Mouse (Mus musculus) kidney, adult 11 months (tissue): ENCODE results near the gene Bad.

Experiments used
- DNase-seq: peaks from one replicate; pipeline ENCODE4 v3.0.0; 2022

Gene Bad

DNA sequence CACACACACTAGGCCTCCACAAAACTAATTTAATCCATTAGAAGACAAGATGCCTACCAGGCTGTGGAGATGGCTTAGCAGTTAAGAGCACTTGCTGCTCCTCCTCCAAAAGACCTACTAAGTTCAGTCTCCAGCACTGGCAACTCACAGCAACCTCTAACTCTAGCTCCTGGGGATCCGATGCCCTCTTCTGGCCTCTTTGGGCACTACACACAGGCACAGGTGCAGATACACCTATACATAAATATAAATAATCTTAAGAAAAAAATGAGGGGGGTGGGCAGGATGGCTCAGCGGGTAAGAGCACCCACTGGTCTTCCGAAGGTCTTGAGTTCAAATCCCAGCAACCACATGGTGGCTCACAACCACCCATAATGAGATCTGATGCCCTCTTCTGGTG, 5.4 kb upstream of the Bad start:
- no peak for DNase-seq

DNA sequence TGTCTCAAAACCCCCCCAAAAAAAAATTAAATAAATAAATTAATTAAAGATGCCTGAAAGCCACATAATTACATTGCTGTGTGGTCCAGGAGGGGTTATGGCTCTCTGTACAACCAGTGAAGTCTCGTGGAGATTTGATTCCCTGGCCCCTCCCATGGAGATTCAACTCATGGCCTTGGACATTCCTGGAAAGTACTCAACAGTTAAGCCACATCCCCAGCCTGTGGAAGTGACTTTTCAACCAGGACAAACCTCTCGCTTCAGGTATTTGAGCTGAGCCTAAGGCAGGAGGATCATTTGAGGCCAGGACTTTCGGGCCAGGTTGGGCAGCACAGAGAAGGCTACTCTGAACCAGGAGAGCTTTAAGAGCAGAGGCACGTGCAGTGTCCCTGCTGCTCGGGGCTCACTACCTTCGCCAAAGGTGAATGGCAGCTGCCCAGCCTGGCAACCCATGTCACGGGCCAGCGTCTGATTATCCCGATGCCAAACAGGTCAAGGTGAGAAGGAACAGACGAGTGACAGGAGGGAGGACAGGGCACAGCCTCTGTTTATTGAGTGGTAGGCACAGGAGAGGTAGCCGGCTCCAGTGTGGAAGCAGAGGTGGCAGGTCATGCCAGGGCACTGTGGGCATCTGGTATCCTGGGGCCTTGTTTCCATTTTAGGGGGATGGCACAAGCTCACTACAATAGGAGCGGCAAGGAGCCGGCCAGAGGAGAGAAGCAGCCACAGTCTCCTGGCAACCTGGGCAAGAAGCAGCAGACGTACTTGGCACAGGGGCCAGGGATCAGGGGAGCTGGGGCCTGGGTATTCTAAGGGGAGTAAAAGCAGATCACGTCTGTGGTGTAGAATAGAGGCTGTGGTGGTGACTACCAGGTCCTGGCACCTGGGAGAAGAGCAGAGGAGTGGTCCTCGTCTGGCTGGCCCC, 3.9 kb upstream of the Bad start:
- peak; percentile 38 for DNase-seq

DNA sequence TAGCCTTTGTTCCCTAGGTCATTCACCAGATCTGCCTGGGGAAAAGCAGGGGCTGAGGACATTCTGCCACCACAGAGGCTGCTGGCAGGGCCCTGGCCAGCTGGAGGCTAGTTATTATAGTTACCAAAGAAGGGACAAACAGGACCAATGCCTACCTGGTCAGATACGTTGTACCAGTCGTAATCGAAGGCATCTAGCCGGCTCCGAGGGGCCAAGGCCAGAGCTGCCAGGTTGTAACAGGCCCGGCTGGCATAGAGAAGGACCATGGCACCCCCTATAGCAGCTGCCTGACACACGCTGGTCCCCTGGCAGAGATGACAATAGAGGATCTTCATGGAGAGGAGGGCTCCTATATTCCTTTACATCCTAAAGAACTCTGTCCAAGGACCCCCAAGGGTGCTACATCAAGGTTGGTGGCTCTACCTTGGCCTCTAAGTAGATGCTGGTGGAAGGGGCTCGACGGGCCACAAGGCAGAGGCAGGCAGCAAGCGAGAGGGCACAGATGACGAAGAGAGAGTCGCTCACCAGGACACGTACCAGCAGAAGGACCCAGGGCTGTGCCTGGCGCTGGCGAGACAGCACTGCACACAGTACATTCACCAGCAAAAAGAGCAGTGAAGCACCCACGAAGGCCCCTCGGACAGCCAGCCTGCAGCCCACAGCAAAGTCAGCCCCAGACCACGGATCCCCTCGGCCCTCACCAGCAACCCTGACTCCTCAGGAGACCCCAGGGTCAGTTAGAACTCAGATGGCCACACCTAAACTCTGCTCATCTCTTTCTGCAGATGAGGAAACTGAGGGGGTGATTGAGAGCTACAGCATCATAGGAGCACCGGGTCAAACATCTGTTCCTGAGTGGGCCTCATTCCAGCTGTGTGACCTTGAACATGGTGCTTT, 2.3 kb upstream of the Bad start:
- no peak for DNase-seq

DNA sequence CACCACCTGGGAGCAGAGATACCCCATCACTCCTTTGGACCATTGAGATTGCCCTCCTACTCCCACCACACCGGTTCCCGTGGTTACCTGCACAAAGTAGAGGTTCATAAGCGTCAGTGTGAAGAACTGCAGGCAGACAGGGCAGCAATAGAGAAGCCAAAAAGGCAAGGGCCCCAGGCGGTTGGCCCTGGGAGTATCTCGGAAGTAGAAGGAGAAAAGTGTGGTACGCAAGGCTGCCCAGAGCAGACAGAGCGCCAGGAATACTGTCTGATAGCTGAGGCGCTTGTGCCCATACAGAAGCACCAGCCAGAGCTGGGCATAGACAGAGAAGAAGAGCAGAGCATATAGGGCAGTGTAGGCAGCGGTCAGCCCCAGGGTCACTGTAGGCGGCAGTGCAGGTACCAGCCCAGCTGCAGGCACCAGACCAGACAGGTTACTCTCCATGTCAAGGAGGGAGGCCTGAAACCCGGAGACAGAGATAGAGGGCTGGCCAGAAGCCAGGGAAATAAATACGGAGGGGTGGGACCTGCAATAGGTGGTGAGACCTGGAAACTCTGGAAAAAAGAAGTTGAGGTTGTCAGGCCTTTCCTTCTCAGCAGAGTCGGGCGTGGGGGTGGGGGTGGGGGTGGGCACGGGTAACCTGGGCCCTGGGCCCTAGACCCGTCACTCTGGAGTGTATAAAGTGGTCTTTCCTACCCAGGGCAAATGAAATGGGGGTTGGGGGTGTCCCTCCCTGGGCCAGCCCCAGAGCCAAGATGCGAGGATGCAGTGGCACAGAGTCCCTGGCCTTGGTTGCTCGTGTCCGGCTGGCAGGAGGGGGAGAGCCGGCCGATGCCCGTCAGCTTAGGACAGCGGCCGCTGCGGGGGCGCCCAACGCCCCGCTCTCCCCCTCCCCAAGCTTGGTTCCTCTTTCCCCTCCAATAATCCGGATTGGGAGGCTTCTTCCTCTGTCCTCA, 987 bp upstream of the Bad start:
- peak; percentile 37 for DNase-seq

DNA sequence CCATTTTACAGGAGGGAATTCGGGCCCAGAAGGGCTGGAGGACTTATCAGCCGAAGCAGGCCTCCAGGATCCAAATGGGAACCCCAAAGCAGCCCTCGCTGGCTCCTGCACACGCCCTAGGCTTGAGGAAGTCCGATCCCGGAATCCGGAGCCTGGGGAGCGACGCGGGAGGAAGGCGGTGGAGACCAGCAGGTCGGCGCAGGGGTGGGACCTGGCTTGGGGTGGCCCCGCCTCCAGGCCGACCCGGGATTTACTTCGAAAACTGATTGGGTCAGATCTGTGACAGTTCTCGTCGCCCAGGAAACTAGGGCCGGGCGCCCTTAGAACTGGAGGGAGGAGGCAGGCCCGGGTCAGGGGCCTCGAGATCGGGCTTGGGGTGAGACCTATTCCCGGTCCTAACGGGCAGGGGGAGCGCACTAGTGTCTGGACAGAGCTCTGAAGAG, 609 bp downstream of the Bad start, which contains the start of gene Gpr137:
Gene Gpr137, minus strand, starts transcription at position 232 of the 443 bp plus-strand sequence.
- peak; percentile 98 for DNase-seq

DNA sequence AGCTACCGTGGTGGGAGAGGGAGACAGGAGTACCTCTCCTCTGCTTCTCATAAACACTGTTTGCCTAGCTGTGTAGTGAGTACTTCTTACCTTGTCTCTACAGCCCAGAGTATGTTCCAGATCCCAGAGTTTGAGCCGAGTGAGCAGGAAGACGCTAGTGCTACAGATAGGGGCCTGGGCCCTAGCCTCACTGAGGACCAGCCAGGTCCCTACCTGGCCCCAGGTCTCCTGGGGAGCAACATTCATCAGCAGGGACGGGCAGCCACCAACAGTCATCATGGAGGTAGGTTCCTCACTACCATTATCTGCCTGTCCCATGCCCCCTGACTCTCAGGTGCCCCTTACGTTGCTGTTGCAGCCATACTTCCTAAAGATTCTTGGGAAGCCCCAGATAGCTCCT, 1.1 kb downstream of the Bad start:
- DNase-seq = no peak

DNA sequence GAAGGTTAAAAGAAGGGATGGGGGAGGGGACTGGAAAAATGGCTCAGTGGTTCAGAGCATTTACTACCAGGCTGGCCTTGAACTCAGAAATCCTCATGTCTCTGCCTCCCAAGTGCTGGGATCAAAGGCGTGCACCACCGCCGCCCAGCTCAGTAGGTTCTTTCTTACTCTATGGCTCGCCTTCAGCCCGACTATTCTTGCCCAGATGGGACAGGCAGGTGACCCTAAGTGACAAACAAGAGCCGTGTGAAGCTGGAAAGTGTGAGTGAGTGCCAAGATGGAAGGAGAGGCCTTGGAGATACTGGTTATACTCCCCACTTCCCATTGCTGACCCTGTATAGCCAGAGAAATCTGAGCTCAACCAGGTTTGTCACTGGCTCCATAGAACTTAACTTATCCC, 2.0 kb downstream of the Bad start:
- DNase-seq = no peak

DNA sequence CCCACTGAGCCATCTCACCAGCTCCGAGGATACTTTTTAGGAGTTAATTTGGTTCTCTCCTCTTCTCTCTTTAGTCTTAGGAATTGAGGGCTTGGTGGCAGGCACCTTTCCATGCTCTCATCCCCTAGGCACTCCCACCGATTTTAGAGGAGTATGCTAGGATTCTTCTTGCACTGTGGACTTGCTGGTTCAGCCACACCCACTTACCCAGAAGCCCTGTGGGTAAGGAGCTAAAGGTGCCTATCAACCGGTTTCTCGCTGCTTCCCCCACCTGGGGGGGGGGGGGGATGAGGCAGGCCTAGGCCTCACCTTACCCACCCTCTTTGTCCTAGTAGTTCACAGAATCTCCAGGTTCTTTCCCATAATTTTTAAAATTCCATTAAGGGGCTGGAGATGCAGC, 6.1 kb downstream of the Bad start:
- no peak for DNase-seq

DNA sequence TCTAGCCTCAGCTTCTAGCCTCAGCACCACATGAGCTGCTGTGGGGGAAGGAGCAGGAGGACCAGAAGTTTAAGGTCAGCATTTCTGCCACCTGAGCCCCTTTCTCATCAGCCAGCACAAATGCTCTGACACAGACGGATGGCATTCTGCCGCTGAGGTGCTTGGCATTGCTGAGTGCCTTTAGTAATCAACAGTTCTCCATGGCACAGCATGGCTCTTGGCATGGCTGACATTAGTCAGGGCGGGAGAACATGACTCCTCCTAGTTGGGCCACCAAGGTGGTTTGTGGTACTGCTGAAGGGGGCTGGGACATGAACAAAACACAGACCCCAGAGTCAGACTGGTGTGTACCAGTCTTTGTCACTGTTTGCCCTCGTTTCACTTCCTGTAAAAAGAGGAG, 6.5 kb downstream of the Bad start:
- no peak for DNase-seq

DNA sequence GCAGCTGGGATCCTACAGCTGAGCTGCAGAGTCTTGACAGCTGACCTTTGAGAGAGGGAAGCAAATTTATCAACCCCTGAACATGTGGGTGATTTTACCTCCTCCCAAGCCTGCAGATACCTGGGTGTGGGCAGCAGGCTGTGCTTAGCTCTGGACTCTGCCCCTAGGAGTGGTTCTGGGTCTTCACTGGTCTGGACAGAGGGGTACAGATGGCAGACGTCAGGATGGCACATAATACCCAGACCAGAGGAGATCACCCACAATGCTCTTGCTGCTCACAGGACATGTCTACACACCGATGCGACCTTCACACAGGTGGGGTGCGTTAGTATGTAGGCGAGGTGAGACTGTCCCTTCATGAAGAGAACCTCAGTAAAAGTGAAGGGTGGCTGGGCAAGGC, 7.9 kb downstream of the Bad start:
- DNase-seq = no peak

DNA sequence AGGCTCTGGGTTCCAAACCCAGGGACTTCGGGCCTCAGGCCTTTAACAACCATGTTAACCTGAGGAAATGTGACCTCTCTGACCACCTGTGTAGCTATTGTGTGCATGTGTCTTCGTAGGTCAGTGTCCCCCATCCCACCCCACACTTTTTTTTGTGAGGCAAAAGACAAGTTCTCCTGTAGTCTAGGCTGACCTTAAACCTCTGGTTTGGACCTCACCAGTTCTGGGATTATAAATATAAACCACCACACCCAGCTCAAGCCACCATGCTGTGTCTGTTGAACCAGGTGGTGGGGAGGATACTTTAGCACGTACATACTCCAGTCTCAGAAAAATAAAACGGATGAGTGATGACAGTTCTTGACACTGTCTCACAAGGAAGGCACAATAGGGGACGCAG, 8.3 kb downstream of the Bad start:
- DNase-seq = no peak

DNA sequence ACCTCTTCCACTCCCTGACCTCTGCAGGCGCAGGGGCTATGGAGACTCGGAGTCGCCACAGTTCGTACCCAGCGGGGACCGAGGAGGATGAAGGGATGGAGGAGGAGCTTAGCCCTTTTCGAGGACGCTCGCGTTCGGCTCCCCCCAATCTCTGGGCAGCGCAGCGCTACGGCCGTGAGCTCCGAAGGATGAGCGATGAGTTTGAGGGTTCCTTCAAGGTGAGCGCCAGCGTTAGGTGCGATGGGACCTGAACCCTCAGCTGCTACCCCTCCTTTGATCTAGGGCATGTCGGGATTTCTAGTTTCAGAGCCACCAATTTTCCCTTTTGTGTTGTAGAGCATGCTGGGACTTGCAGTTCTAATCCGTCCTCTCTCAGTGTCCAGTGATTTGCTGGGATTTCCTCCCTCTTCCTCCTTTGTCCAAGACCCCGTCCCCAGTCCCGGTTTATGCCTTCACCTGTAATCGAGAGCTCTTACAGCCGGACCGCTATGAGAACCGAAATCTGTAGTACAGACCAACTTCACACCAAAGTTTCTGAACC, 9.0 kb downstream of the Bad start:
- DNase-seq = peak; percentile 71

DNA sequence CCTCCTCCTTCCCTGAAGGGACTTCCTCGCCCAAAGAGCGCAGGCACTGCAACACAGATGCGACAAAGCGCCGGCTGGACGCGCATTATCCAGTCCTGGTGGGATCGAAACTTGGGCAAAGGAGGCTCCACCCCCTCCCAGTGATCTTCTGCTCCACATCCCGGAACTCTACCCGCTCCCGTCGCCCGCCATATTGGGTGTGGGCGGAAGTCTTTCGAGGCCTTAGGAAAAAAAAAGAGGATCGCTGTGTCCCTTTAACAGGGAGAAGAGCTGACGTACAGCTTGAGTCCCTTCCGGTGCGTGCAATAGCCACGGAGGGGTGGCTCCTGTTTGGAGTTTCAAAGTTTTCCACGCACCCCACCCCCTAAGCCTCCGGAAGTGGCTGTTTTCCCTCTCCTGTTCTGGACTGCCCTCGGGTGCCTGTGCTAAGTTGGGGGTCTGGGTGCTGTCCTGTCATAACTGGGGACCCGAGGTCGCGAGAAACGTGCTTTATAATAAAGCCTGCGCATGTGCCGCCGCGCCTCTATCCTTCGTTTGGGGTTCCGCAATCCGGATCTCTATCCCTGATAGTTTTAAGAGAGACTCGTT, 9.8 kb downstream of the Bad start:
- DNase-seq = peak; percentile 98

DNA sequence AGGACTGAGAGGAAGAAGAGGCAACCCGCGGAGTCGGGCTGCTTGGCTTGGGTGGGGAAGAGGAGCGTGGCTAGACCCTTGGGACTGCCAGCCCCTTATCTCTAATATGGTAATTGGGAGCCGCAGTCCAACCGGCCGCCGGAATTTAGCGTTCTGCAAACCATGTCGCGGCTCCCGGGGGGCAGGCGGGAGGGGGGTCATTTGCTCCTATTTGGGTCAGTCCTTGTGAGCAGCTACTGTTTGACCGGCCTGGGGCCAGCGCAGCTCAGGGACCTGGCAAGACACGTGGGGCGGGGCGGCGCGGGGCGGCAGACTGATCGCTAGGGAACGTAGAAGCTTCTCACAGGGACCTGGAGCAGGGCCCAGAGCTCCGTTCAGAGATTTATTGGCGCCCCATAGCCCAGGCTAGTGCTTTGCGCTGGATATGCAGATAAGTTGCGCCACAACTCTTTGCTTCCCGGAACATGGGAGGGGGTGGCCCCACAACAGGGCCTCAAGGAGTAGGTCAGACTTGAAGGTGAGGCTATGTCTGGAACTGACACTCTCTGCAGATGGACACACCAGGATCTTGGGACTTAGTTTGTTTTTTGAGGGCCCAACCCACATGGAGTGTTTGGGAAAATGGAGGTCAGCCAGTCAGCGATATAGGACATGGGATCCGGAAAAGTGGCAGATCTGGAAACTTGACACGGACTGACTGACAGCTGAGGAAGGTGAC, 10.5 kb downstream of the Bad start:
- DNase-seq = peak; percentile 92

DNA sequence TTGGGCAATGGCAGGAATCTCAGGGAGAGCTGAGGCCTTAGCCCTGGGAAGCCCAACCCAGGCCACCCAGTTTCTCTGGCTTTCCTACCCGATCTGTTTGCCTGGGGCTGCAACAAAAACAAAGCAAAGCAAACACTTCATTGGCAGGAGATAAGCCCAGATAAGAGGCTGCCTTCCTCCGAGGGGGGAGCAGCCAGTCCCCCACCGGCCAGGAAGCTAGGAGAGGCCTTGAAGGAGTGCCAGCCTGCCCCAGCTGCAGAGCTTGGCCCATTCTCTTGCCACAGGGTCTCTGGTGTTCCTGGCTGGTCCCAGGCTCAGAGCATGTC, 11.0 kb downstream of the Bad start:
- peak; percentile 74 for DNase-seq

DNA sequence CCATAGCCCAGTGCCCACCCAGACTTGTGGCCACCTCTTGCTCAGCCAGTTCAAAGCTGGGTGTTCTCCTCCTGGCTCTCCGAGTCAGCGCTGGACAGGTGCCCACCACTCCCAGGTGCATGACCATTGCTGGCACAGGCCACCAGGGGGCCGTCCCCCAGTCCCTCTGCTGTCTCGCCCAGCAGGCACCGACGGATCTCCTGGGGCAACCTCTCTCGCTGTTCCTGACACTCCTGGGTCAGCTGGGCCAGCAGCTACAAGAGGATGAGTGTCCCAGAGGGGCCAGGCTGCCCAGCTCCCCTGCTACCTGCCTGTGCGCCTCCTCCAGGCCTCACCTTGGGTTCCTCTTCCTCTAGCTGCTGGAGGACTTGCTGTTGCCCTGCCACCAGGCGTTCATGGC, 12.4 kb downstream of the Bad start:
- DNase-seq = peak; percentile 65

DNA sequence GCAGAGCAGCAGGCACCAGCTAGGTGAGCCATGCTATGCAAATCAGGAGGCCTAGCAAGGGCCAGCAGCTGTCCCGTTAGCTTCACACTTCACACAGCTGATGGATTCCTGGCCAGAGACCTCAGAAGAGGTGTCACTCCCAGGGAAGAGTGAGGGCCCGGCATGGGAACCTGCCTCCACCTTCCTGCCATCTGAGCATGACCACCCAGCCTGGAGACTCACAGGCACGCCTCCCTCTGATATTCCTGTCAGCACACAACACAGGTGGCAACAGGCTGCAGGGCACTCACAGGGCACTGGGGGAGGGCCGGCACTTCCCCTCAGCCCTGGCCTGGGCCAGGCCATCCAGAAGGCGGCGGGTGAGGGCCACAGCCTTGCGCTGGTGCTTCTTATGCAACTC, 13.8 kb downstream of the Bad start:
- DNase-seq = no peak

DNA sequence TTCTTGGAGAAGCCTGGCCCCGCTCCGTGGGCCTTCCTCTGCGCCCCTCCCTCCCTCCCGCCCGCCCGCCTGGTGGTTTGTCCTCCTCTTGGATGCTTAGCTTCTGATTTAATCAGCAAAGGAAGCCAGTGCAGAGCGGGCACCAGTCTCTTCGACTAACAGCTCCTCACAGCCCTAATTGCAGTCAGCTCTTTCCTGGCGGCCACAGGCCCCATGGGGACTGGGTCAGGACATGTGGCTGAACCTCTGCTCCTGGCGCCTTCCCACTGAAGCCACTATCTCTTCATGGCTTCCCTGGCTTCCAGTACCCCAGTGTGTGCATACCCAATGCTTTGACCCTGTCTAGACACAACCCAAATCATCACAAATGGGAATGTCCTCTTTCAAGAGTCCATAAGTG, 14.8 kb downstream of the Bad start:
- no peak for DNase-seq

DNA sequence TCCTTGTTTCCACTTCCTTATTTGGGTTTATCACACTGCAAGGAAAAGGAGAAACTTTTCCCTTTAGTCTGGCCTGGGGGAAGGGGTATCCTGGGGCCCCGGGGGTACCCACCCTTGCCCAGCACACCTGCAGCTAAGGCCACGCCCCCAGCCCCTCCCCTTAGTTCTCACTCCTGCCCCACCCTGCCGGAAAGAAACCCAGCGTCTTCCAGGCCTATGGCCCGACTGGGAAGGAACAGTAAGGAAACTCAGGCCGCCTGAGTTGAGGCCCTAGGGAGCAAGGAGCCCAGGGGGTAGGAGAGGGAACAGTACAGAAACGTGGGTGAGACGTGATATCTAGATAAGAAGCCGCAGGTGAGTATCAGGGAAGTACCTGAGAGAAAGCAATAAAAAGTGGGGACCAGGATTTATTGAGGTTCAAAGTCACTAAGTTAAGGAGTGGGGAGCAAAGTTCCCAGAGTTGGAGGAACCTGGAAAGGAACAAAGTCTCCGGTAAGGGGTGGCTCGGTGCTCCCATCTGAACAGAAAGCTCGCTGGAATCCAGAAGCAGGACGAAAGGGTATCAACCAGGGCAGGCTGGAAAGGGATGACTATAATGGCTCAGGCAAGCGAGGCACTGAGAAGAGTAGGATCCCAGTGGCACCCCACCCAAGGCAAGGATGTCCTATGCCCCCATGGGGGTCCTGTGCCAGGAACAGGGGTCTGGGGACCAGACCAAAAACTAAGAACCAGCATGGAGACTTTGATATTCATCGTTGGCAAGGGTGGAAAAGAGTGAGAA, 27.0 kb downstream of the Bad start:
- DNase-seq = no peak

DNA sequence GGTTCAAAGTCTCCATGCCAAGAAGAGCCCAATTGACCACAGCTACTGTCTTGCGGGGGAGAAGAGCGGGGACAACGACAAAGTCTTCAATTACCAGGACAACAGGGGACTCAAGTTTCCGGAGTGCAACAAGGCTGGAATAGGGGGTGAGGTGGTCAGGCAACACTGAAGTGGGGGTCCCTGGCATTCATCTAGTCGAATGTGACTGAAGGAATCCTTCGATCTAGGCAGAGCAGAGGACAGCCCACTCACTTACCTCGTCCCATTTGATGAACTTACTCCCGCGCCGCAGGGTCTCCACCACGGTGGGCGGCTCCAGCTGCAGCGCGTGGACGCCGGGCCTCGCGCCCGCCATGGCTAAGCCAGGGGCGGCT, 27.6 kb downstream of the Bad start:
- no peak for DNase-seq
